Mouse (Mus musculus): ENCODE measurements around the gene Fam110c.
"Not testable (repeated sequence)": the region's sequence is repeated elsewhere in the genome, so short reads cannot be mapped to it uniquely, and the experiment has no call there.

Fam110c gene

GRCm38 (mm10) chr12:31073412-31074354 is at the start of gene Fam110c:
Fam110c (plus strand) TSS chr12:31073861.
- peak; percentile 90 for DNase-seq

- DNase-seq = no peak
Measured at GRCm38 (mm10) chr12:31026423-31026822, 47.2 kb upstream of the Fam110c start.

- DNase-seq = peak; percentile 54
Measured at GRCm38 (mm10) chr12:31052066-31052465, 21.6 kb upstream of the Fam110c start.

- DNase-seq = peak; percentile 71
Measured at GRCm38 (mm10) chr12:31056291-31056864, 17.3 kb upstream of the Fam110c start.

GRCm38 (mm10) chr12:31059393-31059853 is 14.2 kb upstream of the Fam110c start:
- peak; percentile 28 for DNase-seq

- peak; percentile 31 for DNase-seq
Measured at GRCm38 (mm10) chr12:31060245-31060644, 13.4 kb upstream of the Fam110c start.

- no peak for DNase-seq
Measured at GRCm38 (mm10) chr12:31071222-31071621, 2.4 kb upstream of the Fam110c start.

GRCm38 (mm10) chr12:31074355-31074786 is 710 bp downstream of the Fam110c start:
- not testable (repeated sequence) for DNase-seq

- DNase-seq = peak; percentile 76
Measured at GRCm38 (mm10) chr12:31074839-31075538, 1.3 kb downstream of the Fam110c start.

GRCm38 (mm10) chr12:31077020-31077419 is 3.4 kb downstream of the Fam110c start:
- DNase-seq = peak; percentile 69

- peak; percentile 68 for DNase-seq
Measured at GRCm38 (mm10) chr12:31078030-31078429, 4.4 kb downstream of the Fam110c start.

- peak; percentile 28 for DNase-seq
Measured at GRCm38 (mm10) chr12:31080352-31080751, 6.7 kb downstream of the Fam110c start.

GRCm38 (mm10) chr12:31080890-31081554 is 7.4 kb downstream of the Fam110c start:
- DNase-seq = peak; percentile 46

- peak; percentile 51 for DNase-seq
Measured at GRCm38 (mm10) chr12:31083007-31083406, 9.3 kb downstream of the Fam110c start.

- peak; percentile 34 for DNase-seq
Measured at GRCm38 (mm10) chr12:31083407-31083806, 9.7 kb downstream of the Fam110c start.

- no peak for DNase-seq
Measured at GRCm38 (mm10) chr12:31087060-31087459, 13.4 kb downstream of the Fam110c start.

GRCm38 (mm10) chr12:31090401-31090800 is 16.7 kb downstream of the Fam110c start:
- DNase-seq = no peak

GRCm38 (mm10) chr12:31090882-31091640 is 17.4 kb downstream of the Fam110c start:
- no peak for DNase-seq

- DNase-seq = no peak
Measured at GRCm38 (mm10) chr12:31092481-31092880, 18.8 kb downstream of the Fam110c start.

- DNase-seq = no peak
Measured at GRCm38 (mm10) chr12:31097185-31097584, 23.5 kb downstream of the Fam110c start.

- DNase-seq = no peak
Measured at GRCm38 (mm10) chr12:31101190-31101589, 27.5 kb downstream of the Fam110c start.

- DNase-seq = no peak
Measured at GRCm38 (mm10) chr12:31101821-31102220, 28.2 kb downstream of the Fam110c start.

Measured in heart, adult 11 months (tissue).